Mouse (Mus musculus): ENCODE data around the gene Lrmp. TPM values are rescaled to one million over a fixed set of nuclear protein-coding genes. Genes with fewer than 3 reads are reported as not detected.

Lrmp gene
- polyA plus RNA-seq, 1 experiment = 261 TPM

DNA sequence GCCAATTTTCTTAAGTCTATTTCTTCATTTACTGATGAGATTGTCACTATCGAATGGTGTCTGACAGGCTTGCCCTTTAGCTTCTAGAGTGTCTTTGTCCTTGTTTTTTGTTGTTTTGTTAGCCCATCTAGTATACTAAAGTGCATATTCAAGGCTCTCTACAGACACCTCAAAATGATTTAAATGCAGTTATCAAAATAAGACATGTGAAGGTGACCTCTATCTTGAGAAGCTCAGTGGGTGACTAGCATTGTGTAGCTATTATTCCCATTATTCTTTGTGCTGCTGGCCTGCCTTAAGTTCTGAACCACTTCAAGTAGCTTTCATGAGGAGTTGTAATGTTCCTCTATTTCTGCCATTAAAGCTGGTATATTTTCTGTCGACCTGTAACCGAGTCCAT, 100.4 kb downstream of the Lrmp start:
- no peaks in the 10 kb centered on the region for H3K4me1 ChIP-seq (replicated peaks; ENCODE audit: control insufficient read depth, insufficient read depth, low read length)
- WGBS = 89% methylated on average over 3 of the region's 3 CpGs
- no peak for DNase-seq
- no peak overlapping the region for H3K4me3 ChIP-seq (ENCODE audit: control insufficient read depth, insufficient read depth, low read length)
- peaks cover 29% of the 10 kb centered on the region for H3K36me3 ChIP-seq (ENCODE audit: control insufficient read depth, insufficient read depth, low read length)
- H3K27me3 ChIP-seq (ENCODE audit: control insufficient read depth, insufficient read depth, low read length) = no peaks in the 10 kb centered on the region
- TF ChIP-seq POLR2A (IDR thresholded peaks at IDR 0.05; ENCODE audit: control insufficient read depth, extremely low read depth, insufficient read depth, low read length, poor library complexity) (no peak), CTCF (IDR thresholded peaks at IDR 0.05; ENCODE audit: borderline replicate concordance, control insufficient read depth, extremely low read depth, insufficient read depth, low read length, poor library complexity) (no peak)
- no peak overlapping the region for H3K27ac ChIP-seq (ENCODE audit: control insufficient read depth, insufficient read depth, low read length)

- no peak for DNase-seq
- no peak overlapping the region for H3K27ac ChIP-seq (ENCODE audit: control insufficient read depth, insufficient read depth, low read length)
- no peak overlapping the region for H3K4me3 ChIP-seq (ENCODE audit: control insufficient read depth, insufficient read depth, low read length)
- no peaks in the 10 kb centered on the region for H3K27me3 ChIP-seq (ENCODE audit: control insufficient read depth, insufficient read depth, low read length)
- WGBS = 97% methylated on average over 6 of the region's 6 CpGs
- TF ChIP-seq POLR2A (IDR thresholded peaks at IDR 0.05; ENCODE audit: control insufficient read depth, extremely low read depth, insufficient read depth, low read length, poor library complexity) (no peak), CTCF (IDR thresholded peaks at IDR 0.05; ENCODE audit: borderline replicate concordance, control insufficient read depth, extremely low read depth, insufficient read depth, low read length, poor library complexity) (no peak)
- no peaks in the 10 kb centered on the region for H3K4me1 ChIP-seq (replicated peaks; ENCODE audit: control insufficient read depth, insufficient read depth, low read length)
- H3K36me3 ChIP-seq (ENCODE audit: control insufficient read depth, insufficient read depth, low read length) = peaks cover 32% of the 10 kb centered on the region
Observed at GRCm38 (mm10) chr6:145224246-145224645, 108.8 kb downstream of the Lrmp start.

Other genes starting within 250 kb of the Lrmp start
- gene Bcat1, start 39.5 kb upstream of the Lrmp start, polyA plus RNA-seq (2012; rRNA removed) = 1.9 and 3.1 TPM in 2 replicates
- gene Casc1, start 95.4 kb downstream of the Lrmp start, polyA plus RNA-seq (2012; rRNA removed) = 1.2 and 1.6 TPM in 2 replicates
- 5.1 and 5.3 TPM in 2 replicates for gene Etfrf1, start 95.5 kb downstream of the Lrmp start, polyA plus RNA-seq (2012; rRNA removed)
- 30.3 and 36.2 TPM in 2 replicates for gene Kras, start 134.6 kb downstream of the Lrmp start, polyA plus RNA-seq (2012; rRNA removed)

All from thymus, adult 2 months (tissue).